Mouse (Mus musculus) left cerebral cortex, postnatal 10 days (tissue): ENCODE measurements at regions not wholly inside any gene's neighbourhood (a gene's known extent, or its start where the extent isn't known, plus 50 kb on each side); places are given as distances from the start of the nearest gene placed in this dataset.

Experiments
- DNase-seq, 2 experiments: peaks; one replicate each; pipeline ENCODE4 v3.0.0; 2021 to 2022; ENCODE audit warnings: low spot score in 2 of 2, mixed read lengths in 1 of 2; ENCODE audit errors: extremely low spot score in 1 of 2
- intact Hi-C: fragments of 180-260 bp; cut with DNase I; formaldehyde crosslinking; loops from one replicate; pipeline ENCODE4 v1.15.1; 2025

DNA sequence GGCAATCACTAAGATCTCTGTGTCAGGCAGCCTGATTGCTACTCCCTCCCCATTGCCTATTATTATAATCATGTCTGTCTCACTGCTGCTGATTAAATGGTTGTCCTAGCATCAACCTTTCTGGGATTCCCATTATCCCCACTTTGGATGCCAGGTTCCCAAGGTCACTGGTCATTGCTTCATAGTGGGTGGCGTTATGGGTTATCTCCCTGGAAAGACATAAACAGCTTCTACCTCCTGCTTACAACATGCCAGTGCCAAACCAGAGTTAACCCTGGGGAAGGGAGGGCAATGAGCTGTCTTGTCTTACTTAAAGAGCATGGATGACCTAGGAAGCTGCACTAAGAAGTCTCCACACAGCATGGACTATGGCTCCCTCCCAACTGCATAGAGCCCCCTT, 136.9 kb downstream of the Uaca start:
- intact Hi-C loops = no loop called here
- no peak for DNase-seq

DNA sequence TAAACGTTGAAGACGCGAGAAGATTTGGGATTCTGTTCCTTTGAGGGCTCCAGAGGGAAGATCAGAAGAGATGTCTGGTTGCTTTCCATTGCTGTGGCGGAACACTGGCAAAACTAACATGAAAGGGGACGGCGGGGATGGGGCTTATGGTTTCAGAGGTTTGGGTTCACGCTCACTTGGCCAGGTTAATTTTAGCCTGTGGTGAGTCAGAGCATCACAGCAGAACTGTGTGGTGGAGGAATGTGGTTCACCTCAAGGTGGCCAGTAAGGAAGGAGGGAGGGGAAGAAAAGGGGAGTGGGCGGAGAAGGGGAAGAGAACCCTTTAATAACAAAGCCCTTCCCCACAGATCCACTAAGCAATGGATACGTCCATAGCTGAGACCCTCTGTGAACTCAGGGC, 142.6 kb downstream of the Uaca start:
- intact Hi-C loops = no loop called here

DNA sequence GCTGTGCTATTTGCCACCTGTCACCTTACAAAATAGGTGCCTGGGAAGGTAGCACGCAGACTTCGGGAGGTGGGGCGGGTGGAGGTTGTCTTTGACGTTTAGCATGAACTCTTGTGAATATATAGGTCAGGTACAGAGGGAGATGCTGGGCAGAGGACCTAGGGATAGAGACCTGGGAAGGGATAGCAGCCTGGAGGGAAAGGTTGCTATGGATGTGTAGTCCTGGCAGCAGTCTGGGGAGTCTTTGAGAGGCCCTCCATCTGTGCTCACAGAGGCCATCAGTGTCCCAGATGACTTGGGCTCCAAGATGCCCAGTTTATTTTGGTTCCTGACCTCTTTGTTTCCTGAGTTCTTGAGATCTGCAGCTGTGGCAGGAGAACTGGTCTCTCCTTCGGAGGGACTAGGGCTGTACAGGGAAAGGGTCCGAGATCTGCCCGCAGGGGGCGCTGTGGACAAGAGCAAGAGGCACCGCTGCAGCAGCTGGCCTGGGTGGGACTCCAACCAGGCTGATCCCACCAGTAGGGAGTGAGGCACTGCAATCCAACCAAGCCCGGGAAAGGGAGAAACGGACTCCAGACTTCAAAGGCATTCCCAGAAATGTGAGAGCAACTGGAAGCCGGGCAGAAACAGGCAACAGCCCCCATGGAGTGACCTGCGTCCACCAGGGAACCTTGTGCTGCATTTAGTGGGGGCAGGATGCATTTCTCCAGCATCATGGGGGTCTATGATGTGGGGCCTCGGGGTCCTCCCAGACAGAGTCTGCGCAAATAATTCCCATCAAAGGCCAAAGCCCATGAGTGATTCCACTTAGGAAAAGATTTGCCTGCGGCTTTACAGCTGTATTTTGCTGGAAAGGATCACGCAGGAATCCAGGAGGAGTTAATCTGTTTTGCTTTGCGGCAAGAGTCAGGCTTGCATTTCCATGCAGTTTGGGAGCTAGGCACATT, 145.8 kb downstream of the Uaca start:
- intact Hi-C loops = no loop called here
- DNase-seq = peak; percentile 64 to 93

More for the DNA sequence above, 142.6 kb downstream of the Uaca start:
- DNase-seq = no peak

DNA sequence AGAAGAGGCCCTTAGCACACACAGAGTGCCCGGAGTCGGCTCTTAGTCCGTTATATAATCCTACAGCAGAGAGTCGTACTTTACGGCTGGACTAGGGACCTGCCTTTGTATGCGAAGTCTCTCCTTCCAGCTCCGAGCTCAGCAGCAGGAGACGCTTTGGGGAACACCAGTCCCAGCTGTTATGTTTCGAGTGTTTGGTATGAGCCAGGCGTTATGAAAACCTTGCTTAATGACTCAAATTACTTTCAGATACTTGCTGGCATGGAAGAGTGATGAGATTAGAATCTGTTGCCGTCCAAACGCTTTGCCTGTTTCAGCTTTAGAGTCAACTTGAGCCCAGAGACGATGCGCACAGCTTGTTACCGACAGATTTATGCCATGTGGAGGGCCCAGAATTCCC, 153.0 kb downstream of the Uaca start:
- intact Hi-C loops = no loop called here

DNA sequence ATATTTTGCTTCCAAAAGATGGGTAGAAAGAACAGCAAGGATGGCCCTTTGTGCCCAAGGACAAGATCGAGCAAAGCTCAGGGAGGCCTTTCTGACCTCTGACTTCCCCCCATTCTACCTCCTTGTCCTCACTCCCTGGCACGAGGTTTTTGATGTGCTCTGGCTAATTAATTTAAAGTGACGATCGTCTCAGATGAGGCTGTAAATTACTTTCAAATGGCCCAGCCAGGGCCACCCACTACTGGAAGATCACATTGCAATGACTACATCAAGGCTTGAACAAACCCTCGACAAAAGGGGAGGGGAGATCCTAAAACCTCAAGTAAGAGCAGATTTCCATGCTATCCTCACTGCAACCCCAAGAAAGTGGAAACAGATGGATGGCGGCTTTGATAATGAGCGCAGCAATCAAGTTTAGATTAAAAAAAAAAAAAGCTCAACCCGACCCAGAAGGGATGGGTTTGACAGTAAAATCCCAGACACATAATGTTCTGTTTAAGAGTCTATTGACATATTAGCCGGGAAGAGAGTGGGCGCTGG, 154.3 kb downstream of the Uaca start:
- intact Hi-C loops = no loop called here
- DNase-seq = no peak

More for the DNA sequence above, 153.0 kb downstream of the Uaca start:
- DNase-seq = no peak

DNA sequence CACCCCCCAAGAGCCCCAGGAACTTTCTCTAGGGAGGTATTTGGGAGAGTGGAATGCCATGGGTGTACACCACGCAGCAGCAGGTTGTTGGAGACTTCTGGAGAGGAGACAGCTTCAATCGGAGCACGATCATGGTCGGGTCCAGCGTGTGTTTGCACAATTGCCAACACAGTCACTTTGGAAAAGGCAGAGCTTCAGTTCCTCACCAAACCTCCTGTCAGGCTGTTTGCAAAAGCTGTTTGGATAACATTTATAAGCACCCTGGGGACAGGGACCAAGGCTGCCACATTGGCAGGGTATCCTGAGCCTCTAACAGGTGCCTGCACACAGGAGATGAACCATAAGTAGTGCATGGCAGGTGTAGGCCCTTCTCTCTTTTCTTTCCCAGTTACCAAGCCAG, 155.8 kb downstream of the Uaca start:
- no peak for DNase-seq
- intact Hi-C loops = no loop called here

DNA sequence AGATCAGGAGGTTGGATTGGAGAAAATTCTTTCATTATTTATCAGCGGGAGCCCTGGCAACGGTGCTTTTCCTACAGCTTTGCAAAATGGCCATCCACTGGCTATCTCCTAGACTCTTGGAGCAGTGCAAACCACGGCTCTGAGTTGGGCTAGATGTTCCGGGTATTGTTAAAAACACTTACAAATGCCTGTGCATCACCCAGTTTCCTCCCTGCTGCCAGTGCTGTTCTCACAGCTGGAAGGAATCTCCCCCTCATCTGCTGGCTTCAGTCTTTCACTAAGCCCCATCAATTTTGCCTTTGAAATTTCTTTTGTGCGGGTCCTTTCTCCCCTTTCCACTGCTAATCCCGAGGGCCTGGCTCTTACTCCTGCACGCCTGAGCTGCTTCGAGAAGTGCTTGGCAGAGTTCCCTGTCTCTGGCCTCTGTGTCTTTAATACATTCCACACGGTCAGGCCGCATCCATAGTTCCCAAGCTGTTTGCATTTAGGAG, 156.8 kb downstream of the Uaca start:
- peak in 1 of 2 experiments; percentile 42 for DNase-seq
- intact Hi-C loops = no loop called here

DNA sequence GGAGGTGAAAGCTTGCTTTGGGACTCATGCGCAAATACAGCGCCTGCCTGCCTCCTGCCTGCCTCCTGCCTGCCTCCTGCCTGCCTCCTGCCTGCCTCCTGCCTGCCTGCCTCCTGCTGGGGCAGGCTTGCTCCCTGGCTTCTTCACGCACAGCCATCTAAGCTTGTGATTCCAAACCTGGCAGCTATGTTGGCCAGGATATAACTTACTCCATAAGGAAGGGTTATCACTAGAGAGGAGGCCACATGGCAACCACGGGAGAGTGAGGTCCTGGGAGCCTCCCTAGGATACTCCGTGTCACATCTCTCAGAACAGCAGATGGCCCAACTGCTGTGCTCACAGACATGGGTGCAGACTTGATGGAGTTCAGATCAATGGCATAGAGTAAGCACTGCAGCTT, 163.1 kb downstream of the Uaca start:
- DNase-seq = no peak
- intact Hi-C loops = no loop called here

DNA sequence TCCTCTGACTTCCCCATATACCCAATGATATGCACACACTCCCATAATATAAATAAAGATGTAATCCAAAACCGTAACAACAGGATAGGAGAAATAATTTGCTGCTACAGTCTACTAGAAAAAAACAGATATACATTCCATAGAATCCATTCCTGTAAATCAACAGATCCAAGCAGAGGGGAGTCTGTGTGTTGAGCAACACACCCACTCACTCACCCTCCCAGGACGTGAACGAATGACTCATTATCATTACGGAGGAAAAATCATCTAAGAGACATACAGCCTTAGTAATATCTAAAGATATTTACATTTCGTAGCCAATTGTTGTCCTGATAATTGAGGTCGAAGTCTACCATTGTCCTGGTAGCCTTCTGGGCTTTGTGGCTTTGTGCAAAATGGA, 165.2 kb downstream of the Uaca start:
- DNase-seq = no peak
- intact Hi-C loops = no loop called here

DNA sequence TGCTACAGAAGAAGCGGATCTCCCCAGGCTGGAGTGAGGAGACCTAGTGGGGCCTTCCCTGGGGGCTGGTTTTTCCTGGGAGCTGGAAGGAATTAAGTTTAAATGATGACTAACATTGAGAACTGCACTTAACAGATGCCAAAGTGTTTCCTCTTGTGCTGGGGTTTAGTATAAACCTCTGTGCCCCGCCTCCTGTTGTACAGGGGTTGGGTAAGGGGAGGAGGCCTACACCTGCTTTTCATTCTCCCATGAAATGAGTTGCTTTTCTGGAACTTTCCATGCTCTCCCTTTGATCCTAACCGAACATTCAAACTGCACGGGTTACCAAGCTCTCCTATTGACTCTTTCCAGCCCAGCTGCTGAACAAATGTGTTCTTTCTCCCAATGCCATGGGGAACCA, 167.7 kb downstream of the Uaca start:
- intact Hi-C loops = no loop called here
- DNase-seq = no peak

DNA sequence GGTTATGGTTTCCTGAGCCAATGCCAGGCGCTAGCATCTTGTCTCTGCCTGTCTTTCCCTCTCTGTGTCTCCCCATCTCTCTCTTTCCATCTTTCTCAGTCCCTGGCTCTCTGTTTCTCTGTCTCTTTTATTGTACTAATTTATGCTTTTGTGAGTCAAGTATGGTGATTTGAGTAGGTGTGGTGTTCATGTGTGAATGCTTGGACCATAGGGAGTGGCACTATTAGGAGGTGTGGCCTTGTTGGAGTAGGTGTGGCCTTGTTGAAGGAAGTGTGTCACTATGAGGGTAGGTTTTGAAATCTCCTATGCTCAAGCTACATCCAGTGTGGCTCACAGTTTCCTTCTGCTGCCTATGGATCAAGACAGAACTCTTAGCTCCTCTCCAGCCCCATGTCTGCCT, 171.3 kb downstream of the Uaca start:
- no peak for DNase-seq
- intact Hi-C loops = no loop called here

DNA sequence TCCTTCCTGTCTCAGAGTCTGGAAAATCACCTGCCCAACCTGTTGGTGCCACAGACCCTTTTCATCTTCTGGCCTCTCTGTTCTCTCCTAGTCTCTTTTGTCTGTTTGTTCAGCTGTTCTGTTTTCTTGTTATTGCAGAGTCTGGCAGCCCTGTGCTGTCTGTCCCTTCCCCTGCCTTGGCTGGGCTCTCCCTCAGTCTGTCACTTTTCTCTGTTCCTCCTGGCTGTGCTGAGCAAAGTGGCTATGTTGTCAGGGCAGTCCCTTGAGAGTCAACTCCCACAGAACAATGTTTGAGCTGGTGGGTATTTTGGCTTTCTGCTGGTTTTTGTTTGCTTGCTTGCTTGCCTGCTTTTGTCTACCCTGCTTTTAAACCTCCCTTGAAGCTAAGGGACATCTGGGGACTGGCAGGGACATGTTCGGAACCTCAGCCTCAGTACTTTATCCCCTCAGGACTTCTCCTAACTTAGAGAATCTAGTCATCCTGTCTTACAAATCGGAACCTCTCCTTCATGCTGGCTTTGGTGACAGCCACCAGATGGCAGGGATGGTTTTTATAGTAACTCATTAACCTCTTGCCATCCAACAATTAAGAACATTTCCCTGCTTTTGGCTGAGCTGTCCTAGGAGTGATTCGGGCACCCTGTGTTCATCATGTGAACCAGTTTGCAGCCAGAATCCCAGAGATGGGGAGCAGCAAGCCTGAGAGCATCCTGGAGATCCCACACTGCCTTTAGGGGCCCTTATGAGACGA, 174.1 kb downstream of the Uaca start:
- no peak for DNase-seq
- intact Hi-C loops = no loop called here

DNA sequence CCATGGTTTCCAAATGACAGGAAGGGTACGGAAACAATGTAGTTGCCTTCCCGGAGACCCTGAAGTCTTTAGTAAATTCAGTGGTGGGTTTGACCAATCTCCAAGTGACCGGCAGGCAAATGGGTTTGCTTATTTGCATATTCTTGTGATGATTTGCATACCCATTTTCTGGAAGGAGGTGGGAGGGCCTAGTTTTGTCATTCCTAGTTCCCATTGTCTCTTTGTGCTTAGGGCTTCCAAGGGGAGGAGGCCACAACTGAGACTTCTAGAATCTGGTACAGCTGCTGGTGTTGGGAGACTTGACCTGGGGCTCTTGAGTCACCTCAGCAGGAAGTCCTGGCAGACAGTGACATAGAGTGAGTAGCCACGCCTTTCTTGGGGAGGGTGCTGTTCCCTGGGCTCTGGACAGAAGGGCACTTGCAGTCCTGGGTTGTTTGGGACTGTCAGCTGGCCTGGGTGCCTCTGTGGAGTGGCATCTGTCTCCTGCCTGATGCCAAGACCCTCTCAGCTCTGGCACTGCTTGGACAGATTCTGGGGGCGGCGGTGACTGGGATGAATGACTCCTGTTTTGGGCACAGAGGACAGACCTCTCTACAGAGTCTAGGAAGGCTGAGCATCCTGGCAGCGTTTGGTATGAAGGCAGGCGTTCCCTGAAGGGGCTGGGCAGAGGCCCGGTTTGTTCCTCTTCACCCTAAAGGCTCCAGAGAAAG, 178.0 kb downstream of the Uaca start:
- intact Hi-C loops = no loop called here
- DNase-seq = no peak

DNA sequence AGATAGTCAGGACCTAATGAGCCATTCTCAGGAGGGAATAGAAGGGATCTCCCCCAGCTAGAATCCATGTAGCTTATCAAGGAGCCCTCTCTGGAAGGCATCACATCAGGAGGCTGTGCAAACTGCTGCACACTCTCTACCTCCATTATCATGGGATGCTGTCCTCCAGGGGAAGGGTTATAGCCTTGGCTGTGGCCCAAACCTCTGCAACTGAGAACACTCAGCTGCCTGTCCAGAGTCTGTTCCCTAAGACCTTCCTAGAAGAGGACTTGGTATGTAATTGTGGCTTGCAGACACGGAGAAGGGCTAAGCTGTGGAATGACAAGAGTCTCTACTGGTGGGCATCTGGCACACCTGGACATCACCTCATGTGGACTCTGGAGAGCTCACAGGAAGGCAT, 180.2 kb downstream of the Uaca start:
- no peak for DNase-seq
- intact Hi-C loops = no loop called here

DNA sequence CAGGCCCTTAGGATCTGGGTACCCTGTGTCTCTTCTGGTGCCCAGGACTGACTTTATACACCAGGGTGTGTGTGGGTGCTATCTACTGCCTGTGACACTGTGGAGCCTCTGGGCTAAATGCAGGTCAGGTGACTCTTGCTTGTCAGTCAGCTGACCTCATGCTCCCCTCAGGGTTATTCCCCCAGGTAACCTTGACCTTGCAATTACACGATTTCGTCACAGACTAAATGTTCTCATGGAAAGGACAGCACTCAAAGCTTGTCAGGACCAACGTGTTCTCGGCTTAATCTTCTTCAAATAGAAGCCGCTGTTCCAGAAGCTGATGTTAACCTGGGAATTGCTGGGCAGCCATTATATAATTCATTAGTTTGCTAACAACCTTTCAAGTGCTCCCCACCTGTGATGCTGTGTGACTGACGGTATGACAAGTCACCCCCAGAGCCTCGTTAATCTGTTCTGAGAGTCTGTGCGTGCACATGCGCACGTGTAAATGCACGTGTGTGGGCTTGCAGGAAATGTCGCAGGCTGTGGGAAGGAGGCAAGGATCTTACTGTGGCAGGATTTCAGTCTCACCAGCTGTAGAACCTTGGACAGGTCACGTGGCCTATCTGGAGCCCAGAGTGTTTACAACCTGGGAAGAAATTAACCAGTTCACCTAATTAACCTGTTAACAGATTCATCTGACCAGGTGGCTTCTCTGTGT, 188.2 kb downstream of the Uaca start:
- intact Hi-C loops = no loop called here
- DNase-seq = no peak

DNA sequence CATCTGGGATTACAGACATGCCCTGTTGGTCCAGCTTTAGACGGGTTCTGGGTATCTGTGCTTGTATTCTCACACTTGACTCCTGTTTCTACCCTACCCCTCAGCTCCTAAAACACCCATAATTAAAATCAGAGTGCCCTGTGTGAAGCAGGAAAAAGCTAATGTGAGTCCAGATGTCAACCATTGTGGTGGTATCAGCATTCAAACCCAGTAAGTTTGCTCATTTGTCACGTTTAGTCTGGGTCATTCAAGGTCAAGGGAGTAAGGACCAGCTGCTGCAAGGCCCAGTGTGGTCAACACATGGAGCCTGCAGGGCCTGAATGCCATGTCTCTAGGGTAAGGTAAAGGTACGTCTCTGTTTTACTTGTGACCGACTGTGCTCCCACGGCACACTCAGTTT, 188.9 kb downstream of the Uaca start:
- DNase-seq = no peak
- intact Hi-C loops = no loop called here

DNA sequence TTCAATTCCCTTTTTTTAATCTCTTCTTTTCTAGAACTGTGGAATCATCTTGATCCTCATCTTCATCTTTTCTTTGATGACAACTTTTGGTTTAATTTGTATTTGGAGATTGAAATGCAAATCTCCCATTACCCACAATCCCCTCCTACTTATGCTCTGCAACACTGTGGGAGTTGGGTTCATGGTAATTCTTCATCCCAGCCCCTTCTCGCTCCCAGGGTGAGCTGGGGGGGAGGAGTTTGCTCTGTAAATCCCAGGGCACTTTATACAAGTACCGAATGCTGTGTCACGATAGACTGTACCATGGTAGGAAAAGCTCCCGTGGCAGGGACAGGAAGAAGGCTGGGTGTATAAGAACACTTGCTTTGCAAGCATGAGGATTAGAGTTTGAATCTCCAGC, 193.8 kb downstream of the Uaca start:
- DNase-seq = no peak
- intact Hi-C loops = no loop called here

DNA sequence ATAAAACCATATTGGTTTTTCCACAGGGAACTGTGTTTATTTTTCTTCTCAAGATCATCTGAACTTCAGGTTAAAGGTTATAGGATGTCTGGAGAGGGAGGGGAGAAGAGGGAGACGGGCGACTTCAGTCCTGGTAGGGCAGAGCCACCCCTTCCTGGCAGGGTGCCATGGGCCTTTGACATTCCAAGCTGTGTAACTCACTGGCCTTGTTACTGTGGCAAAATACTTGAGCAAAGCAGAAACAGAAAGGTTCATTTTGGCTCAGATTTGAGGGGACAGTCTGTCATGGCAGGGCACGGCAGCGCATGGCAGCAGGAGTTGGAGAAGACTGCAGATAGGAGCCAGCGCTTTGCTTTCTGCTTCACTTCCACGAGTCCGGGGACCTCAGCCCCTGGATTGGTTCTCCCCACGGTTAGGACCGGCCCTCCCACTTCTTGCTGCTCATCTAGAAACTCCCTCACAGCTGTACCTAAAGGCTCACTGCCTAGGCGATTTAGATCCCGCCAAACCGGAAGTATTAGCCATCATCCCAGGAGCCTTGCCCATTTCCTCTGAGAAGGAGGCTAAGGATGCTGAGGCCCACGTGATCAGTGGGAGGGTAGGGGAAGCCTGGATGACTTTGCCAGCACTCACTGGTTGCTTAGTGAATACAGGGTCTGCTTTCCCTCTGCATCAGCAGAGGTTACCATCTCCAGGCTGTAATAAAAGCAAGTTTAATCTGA, 195.5 kb downstream of the Uaca start:
- intact Hi-C loops = no loop called here
- peak in 1 of 2 experiments; percentile 46 for DNase-seq
